20 mouse cellular contexts compared by ENCODE assay signal in genomic region chr10:22821709-22822108, GRCm38 (mm10). TPM values are rescaled to one million over a fixed set of nuclear protein-coding genes. Genes with fewer than 3 reads are reported as not detected.
DNase-seq lines count a peak whose midpoint lies in the region; ATAC-seq and TF ChIP-seq lines count a peak whose summit lies in the region.
"Had no signal": no experiment of that assay in that cellular context is flagged by ENCODE, and none has a peak within 500 bp of the region (broad histone marks: within the 10 kb centered on the region; RNA-seq: fewer than 3 reads in every experiment).

No protein-coding gene starts in this region.

- peak overlapping the region; percentile 29; the same call in 1 of the 2 replicates for H3K9ac ChIP-seq in kidney, embryonic 14.5 days (ENCODE audit: low read depth, low read length)
- no peak overlapping the region for H3K9ac ChIP-seq in lung, postnatal 0 days (replicated peaks; ENCODE audit: low read depth)
- no peak overlapping the region for H3K9ac ChIP-seq in intestine, embryonic 16.5 days (ENCODE audit: low read depth, low read length)
- H3K9ac ChIP-seq in stomach, embryonic 16.5 days (ENCODE audit: low read length): peak overlapping the region; percentile 46; the same call in 1 of the 2 replicates
- H3K9ac ChIP-seq in forebrain, embryonic 12.5 days: no peak overlapping the region
- H3K9ac ChIP-seq: liver, embryonic 12.5 days; neural tube, embryonic 15.5 days had no signal

- H3K9me3 ChIP-seq in kidney, embryonic 14.5 days (ENCODE audit: control insufficient read depth, low read length): no peaks in the 10 kb centered on the region
- H3K9me3 ChIP-seq in lung, postnatal 0 days (ENCODE audit: low read length): no peaks in the 10 kb centered on the region
- H3K9me3 ChIP-seq in intestine, embryonic 16.5 days (ENCODE audit: control insufficient read depth, low read length): no peaks in the 10 kb centered on the region
- H3K9me3 ChIP-seq in stomach, embryonic 16.5 days (replicated peaks; ENCODE audit: control insufficient read depth, low read length): no peaks in the 10 kb centered on the region
- no peaks in the 10 kb centered on the region for H3K9me3 ChIP-seq in forebrain, embryonic 12.5 days
- H3K9me3 ChIP-seq: liver, embryonic 12.5 days; neural tube, embryonic 15.5 days had no signal

- DNase-seq in kidney, adult 8-10 months: no peak
- no peak for DNase-seq in lung, postnatal 0 days (ENCODE audit: low spot score)
- DNase-seq in lung, adult 2 months: no peak
- DNase-seq: adrenal gland, postnatal 25 days; cerebellum, adult 9-10 months; lung, postnatal 4 days; midbrain, embryonic 14.5 days; thymus, postnatal 25 days had no signal

- TF ChIP-seq EP300 in lung, postnatal 0 days (IDR thresholded peaks at IDR 0.05): no peak

- peaks cover 17% of the 10 kb centered on the region; the same call in 1 of the 2 replicates for H3K4me1 ChIP-seq in kidney, embryonic 14.5 days (ENCODE audit: control insufficient read depth, insufficient read depth, low read length)
- peaks cover 4% of the 10 kb centered on the region; the same call in 1 of the 2 replicates for H3K4me1 ChIP-seq in lung, postnatal 0 days (ENCODE audit: insufficient read depth, low read depth, low read length)
- H3K4me1 ChIP-seq in lung, adult 2 months (ENCODE audit: control insufficient read depth, insufficient read depth, low read length): no peaks in the 10 kb centered on the region
- H3K4me1 ChIP-seq in intestine, embryonic 16.5 days (ENCODE audit: control insufficient read depth, insufficient read depth, low read length): peaks cover 5% of the 10 kb centered on the region; the same call in 1 of the 2 replicates
- peaks cover 5% of the 10 kb centered on the region; the same call in 1 of the 2 replicates for H3K4me1 ChIP-seq in stomach, embryonic 16.5 days (ENCODE audit: control insufficient read depth, insufficient read depth, low read length)
- H3K4me1 ChIP-seq in forebrain, embryonic 12.5 days: peaks cover 9% of the 10 kb centered on the region; the same call in 1 of the 2 replicates
- H3K4me1 ChIP-seq: liver, embryonic 12.5 days had no signal

- peak; percentile 33; the same call in 1 of the 2 replicates for ATAC-seq in kidney, embryonic 14.5 days (ENCODE audit: low FRiP score, low TSS enrichment)
- ATAC-seq in lung, postnatal 0 days: no peak
- ATAC-seq in intestine, embryonic 16.5 days: peak; percentile 38
- no peak for ATAC-seq in stomach, embryonic 16.5 days (ENCODE audit: insufficient read depth, low FRiP score)
- ATAC-seq in forebrain, embryonic 12.5 days (ENCODE audit: low FRiP score): no peak
- ATAC-seq: activated CD4-positive, CD25-positive, alpha-beta regulatory T cell, adult 4 months; forebrain, embryonic 14.5 days; liver, embryonic 12.5 days; Patski had no signal

- TF ChIP-seq POLR2A in lung, adult 2 months (IDR thresholded peaks at IDR 0.05; ENCODE audit: borderline replicate concordance, extremely low read depth, low read depth, low read length): no peak

- no peak overlapping the region; the same call in 1 of the 2 replicates for H3K4me3 ChIP-seq in kidney, embryonic 14.5 days (ENCODE audit: low read length)
- H3K4me3 ChIP-seq in lung, postnatal 0 days (ENCODE audit: low read depth, low read length): no peak overlapping the region
- no peak overlapping the region for H3K4me3 ChIP-seq in lung, adult 2 months (replicated peaks; ENCODE audit: extremely low read depth, low read depth, low read length)
- no peak overlapping the region for H3K4me3 ChIP-seq in intestine, embryonic 16.5 days (ENCODE audit: low read length)
- H3K4me3 ChIP-seq in stomach, embryonic 16.5 days (replicated peaks; ENCODE audit: low read length): peak overlapping the region; percentile 10; the same call in 1 of the 2 replicates
- H3K4me3 ChIP-seq in forebrain, embryonic 12.5 days (replicated peaks): no peak overlapping the region
- H3K4me3 ChIP-seq: liver, embryonic 12.5 days; myocyte; neural tube, embryonic 15.5 days had no signal

- no peaks in the 10 kb centered on the region for H3K36me3 ChIP-seq in kidney, embryonic 14.5 days (ENCODE audit: control insufficient read depth, insufficient read depth, low read length)
- no peaks in the 10 kb centered on the region for H3K36me3 ChIP-seq in lung, postnatal 0 days (ENCODE audit: insufficient read depth, low read length)
- H3K36me3 ChIP-seq in intestine, embryonic 16.5 days (ENCODE audit: control insufficient read depth, insufficient read depth, low read length): no peaks in the 10 kb centered on the region
- no peaks in the 10 kb centered on the region for H3K36me3 ChIP-seq in stomach, embryonic 16.5 days (ENCODE audit: control insufficient read depth, insufficient read depth, low read length)
- no peaks in the 10 kb centered on the region for H3K36me3 ChIP-seq in forebrain, embryonic 12.5 days (replicated peaks)
- H3K36me3 ChIP-seq: liver, embryonic 12.5 days; neural tube, embryonic 15.5 days had no signal

- no peaks in the 10 kb centered on the region for H3K27me3 ChIP-seq in kidney, embryonic 14.5 days (ENCODE audit: control insufficient read depth, insufficient read depth, low read length)
- H3K27me3 ChIP-seq in lung, postnatal 0 days (replicated peaks; ENCODE audit: insufficient read depth, low read length): peaks cover 17% of the 10 kb centered on the region
- peaks cover 16% of the 10 kb centered on the region; the same call in 1 of the 2 replicates for H3K27me3 ChIP-seq in intestine, embryonic 16.5 days (replicated peaks; ENCODE audit: control insufficient read depth, insufficient read depth, low read length)
- H3K27me3 ChIP-seq in stomach, embryonic 16.5 days (ENCODE audit: control insufficient read depth, insufficient read depth, low read length): peaks cover 7% of the 10 kb centered on the region
- peaks cover 87% of the 10 kb centered on the region for H3K27me3 ChIP-seq in forebrain, embryonic 12.5 days

- WGBS in kidney, embryonic 14.5 days: 3% methylated on average over 5 of the region's 5 CpGs
- WGBS in lung, postnatal 0 days: 18% methylated on average over 5 of the region's 5 CpGs
- WGBS in lung, adult 2 months: 37% methylated on average over 5 of the region's 5 CpGs
- WGBS in intestine, embryonic 16.5 days: 7% methylated on average over 5 of the region's 5 CpGs
- WGBS in stomach, embryonic 16.5 days: 16% methylated on average over 5 of the region's 5 CpGs
- 2% methylated on average over 5 of the region's 5 CpGs for WGBS in forebrain, embryonic 12.5 days

- H3K4me2 ChIP-seq in kidney, embryonic 14.5 days (replicated peaks; ENCODE audit: low read depth, low read length): peak overlapping the region; percentile 43
- peak overlapping the region; percentile 11; the same call in 1 of the 2 replicates for H3K4me2 ChIP-seq in lung, postnatal 0 days (replicated peaks; ENCODE audit: low read depth, low read length)
- H3K4me2 ChIP-seq in intestine, embryonic 16.5 days (ENCODE audit: low read depth, low read length): peak overlapping the region; percentile 4; the same call in 1 of the 2 replicates
- peak overlapping the region; percentile 49 for H3K4me2 ChIP-seq in stomach, embryonic 16.5 days (ENCODE audit: low read depth, low read length)
- no peak overlapping the region for H3K4me2 ChIP-seq in forebrain, embryonic 12.5 days
- H3K4me2 ChIP-seq: liver, embryonic 12.5 days; neural tube, embryonic 15.5 days had no signal

- TF ChIP-seq CTCF in lung, postnatal 0 days (IDR thresholded peaks at IDR 0.05): no peak
- no peak for TF ChIP-seq CTCF in lung, adult 2 months (IDR thresholded peaks at IDR 0.05; ENCODE audit: insufficient read depth, low read length)

- H3K27ac ChIP-seq in kidney, embryonic 14.5 days (ENCODE audit: low read depth, low read length): peak overlapping the region; percentile 98
- H3K27ac ChIP-seq in lung, postnatal 0 days (ENCODE audit: low read length): 0 out of 2 replicates have a peak overlapping the region, but pooled peaks have one; percentile 93
- peak overlapping the region; percentile 28 for H3K27ac ChIP-seq in intestine, embryonic 16.5 days (ENCODE audit: low read length)
- peak overlapping the region; percentile 97 for H3K27ac ChIP-seq in stomach, embryonic 16.5 days (ENCODE audit: low read length)
- no peak overlapping the region for H3K27ac ChIP-seq in forebrain, embryonic 12.5 days
- H3K27ac ChIP-seq: liver, embryonic 12.5 days; neural tube, embryonic 15.5 days had no signal

RNA-seq across cellular contexts. Expression of gene Tcf21, which starts 1.7 kb away (rescaled TPM):
- polyA plus RNA-seq in kidney, embryonic 14.5 days (2014; fragmentation: Nextera tagmentation; extraction: Ambion mirVana): 331 and 384 TPM in 2 replicates
- 697 and 750 TPM in 2 replicates for polyA plus RNA-seq in lung, postnatal 0 days (2015; fragmentation: Nextera tagmentation; extraction: Ambion mirVana)
- polyA plus RNA-seq in lung, adult 2 months (2012; rRNA removed): 190 and 228 TPM in 2 replicates
- 133 and 145 TPM in 2 replicates for polyA plus RNA-seq in intestine, embryonic 16.5 days (2015; fragmentation: Nextera tagmentation; extraction: Ambion mirVana)
- polyA plus RNA-seq in stomach, embryonic 16.5 days (2015; fragmentation: Nextera tagmentation; extraction: Ambion mirVana): 189 and 202 TPM in 2 replicates
- polyA plus RNA-seq in forebrain, embryonic 12.5 days (2016; fragmentation: Nextera tagmentation; extraction: Ambion mirVana): not detected in 2 replicates
- polyA plus RNA-seq: activated CD4-positive, CD25-positive, alpha-beta regulatory T cell, adult 4 months; cortical plate, adult 2 months; limb, embryonic 11.5 days; midbrain, embryonic 14.5 days; myocyte; neural tube, embryonic 15.5 days; Patski had no signal

Comparison
In these comparisons a context has a peak if more than half of its experiments do, and no peak if none do; other contexts are left out.
1. ATAC-seq: peak in kidney, embryonic 14.5 days (single experiment) and intestine, embryonic 16.5 days (single experiment); none in lung, postnatal 0 days (single experiment), stomach, embryonic 16.5 days (single experiment) and forebrain, embryonic 12.5 days (single experiment).
2. H3K9ac ChIP-seq: peak in kidney, embryonic 14.5 days (single experiment) and stomach, embryonic 16.5 days (single experiment); none in lung, postnatal 0 days (single experiment), intestine, embryonic 16.5 days (single experiment) and forebrain, embryonic 12.5 days (single experiment).
3. RNA of gene Tcf21, which starts 1.7 kb away (polyA plus RNA-seq): 697 to 750 TPM in lung, postnatal 0 days, 331 to 384 TPM in kidney, embryonic 14.5 days, 189 to 202 TPM in stomach, embryonic 16.5 days, 190 to 228 TPM in lung, adult 2 months and 133 to 145 TPM in intestine, embryonic 16.5 days; not detected in forebrain, embryonic 12.5 days; every median in the first group is over 100 times any median in the second.